8 mouse cellular contexts compared by ENCODE assay signal in the genomic region with DNA sequence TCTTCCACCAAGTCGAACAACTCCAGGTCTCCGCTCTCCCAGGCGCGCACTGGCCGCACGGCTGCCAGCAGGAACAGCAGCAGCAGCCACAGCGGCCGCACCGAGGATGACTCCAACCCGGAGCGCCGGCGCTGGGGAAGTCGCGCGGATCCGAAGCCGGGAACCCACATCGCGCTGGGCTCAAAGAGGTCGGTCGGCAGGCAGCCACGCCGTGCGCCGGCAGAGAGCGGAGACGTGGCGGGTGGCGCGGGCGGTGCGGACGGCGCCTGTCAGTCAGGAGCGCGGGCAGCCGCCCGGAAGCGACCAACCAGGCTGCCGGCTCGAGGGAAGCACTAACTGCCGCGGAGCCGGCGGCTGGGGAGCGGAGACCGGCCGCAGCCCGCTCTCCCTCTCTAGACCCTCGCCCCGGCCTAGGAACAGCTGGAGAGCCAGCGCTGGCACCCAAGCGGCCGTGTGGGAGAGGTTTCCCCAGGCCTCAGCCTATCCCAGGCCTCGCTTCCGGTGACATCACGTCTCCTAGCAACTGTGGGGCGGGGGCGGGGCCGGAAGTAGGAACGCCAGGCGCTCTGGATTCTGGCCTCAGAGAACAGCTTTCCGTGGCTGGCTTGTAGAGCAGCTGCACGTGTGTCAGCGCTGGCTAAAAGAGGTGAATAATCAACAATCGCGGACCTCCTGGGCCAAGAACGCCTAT. TPM values are rescaled to one million over a fixed set of nuclear protein-coding genes. Genes with fewer than 3 reads are reported as not detected.
DNase-seq lines count a peak whose midpoint lies in the region; ATAC-seq and TF ChIP-seq lines count a peak whose summit lies in the region.

Dnajc1 (minus strand) TSS at position 500 of the 691 bp plus-strand sequence.

- H3K4me3 ChIP-seq in embryonic facial prominence, embryonic 13.5 days, result peak within 1 kb of the TSS; percentile 86
- H3K4me3 ChIP-seq in kidney, adult 2 months (ENCODE audit: insufficient read depth, low read depth, low read length), result peak within 1 kb of the TSS; percentile 67
- H3K4me3 ChIP-seq in limb, embryonic 12.5 days (replicated peaks), result peak within 1 kb of the TSS; percentile 83
- peak within 1 kb of the TSS; percentile 70 for H3K4me3 ChIP-seq in midbrain, embryonic 15.5 days
- H3K4me3 ChIP-seq in spleen, adult 2 months (ENCODE audit: extremely low read depth, insufficient read depth, insufficient read length), result peak within 1 kb of the TSS; percentile 78

- H3K9me3 ChIP-seq in embryonic facial prominence, embryonic 13.5 days, result no peaks in the 10 kb centered on the region
- no peaks in the 10 kb centered on the region for H3K9me3 ChIP-seq in limb, embryonic 12.5 days
- H3K9me3 ChIP-seq in midbrain, embryonic 15.5 days, result no peaks in the 10 kb centered on the region

- peak; percentile 100 for ATAC-seq in embryonic facial prominence, embryonic 13.5 days (ENCODE audit: insufficient number of reproducible peaks, insufficient read depth, low FRiP score, low TSS enrichment, low read depth)
- ATAC-seq in limb, embryonic 12.5 days (ENCODE audit: insufficient number of reproducible peaks, insufficient read depth, low FRiP score, low TSS enrichment, low read depth), result peak; percentile 100
- peak; percentile 100 for ATAC-seq in midbrain, embryonic 15.5 days (replicated peaks)

- peak; percentile 93 for DNase-seq in 3134 (ENCODE audit: extremely low read depth, insufficient read length, low spot score)
- peak; percentile 92 to 93 for DNase-seq in adrenal gland, postnatal 36 days
- peak; percentile 90 to 93 for DNase-seq in heart, adult 18-20 months
- DNase-seq in kidney, adult 2 months, result peak; percentile 96
- DNase-seq in spleen, adult 2 months (ENCODE audit: low read depth in 1 of 2, low spot score in 2 of 2), result peak; percentile 69 to 73

- no peaks in the 10 kb centered on the region for H3K27me3 ChIP-seq in embryonic facial prominence, embryonic 13.5 days
- H3K27me3 ChIP-seq in kidney, adult 2 months (replicated peaks; ENCODE audit: control insufficient read depth, insufficient read depth, low read length), result no peaks in the 10 kb centered on the region
- H3K27me3 ChIP-seq in limb, embryonic 12.5 days, result no peaks in the 10 kb centered on the region
- no peaks in the 10 kb centered on the region for H3K27me3 ChIP-seq in midbrain, embryonic 15.5 days (replicated peaks)
- H3K27me3 ChIP-seq in spleen, adult 2 months (ENCODE audit: control insufficient read depth, insufficient read depth, low read length), result no peaks in the 10 kb centered on the region

- H3K36me3 ChIP-seq in embryonic facial prominence, embryonic 13.5 days, result no peaks in the 10 kb centered on the region
- H3K36me3 ChIP-seq in kidney, adult 2 months (ENCODE audit: control insufficient read depth, insufficient read depth, low read length), result no peaks in the 10 kb centered on the region
- H3K36me3 ChIP-seq in limb, embryonic 12.5 days, result no peaks in the 10 kb centered on the region
- H3K36me3 ChIP-seq in midbrain, embryonic 15.5 days (replicated peaks), result no peaks in the 10 kb centered on the region
- H3K36me3 ChIP-seq in spleen, adult 2 months (ENCODE audit: control insufficient read depth, insufficient read depth, low read length), result no peaks in the 10 kb centered on the region

- H3K9ac ChIP-seq in embryonic facial prominence, embryonic 13.5 days, result peak within 1 kb of the TSS; percentile 90
- H3K9ac ChIP-seq in limb, embryonic 12.5 days (replicated peaks), result peak within 1 kb of the TSS; percentile 88
- H3K9ac ChIP-seq in midbrain, embryonic 15.5 days, result peak within 1 kb of the TSS; percentile 66

- TF ChIP-seq POLR2A in kidney, adult 2 months (IDR thresholded peaks at IDR 0.05; ENCODE audit: low read depth, low read length), result peak; percentile 89
- TF ChIP-seq POLR2A in spleen, adult 2 months (IDR thresholded peaks at IDR 0.05; ENCODE audit: low read depth, low read length), result peak; percentile 49

- WGBS in embryonic facial prominence, embryonic 13.5 days, result under 1% methylated on average over 66 of the region's 69 CpGs
- WGBS in kidney, adult 2 months, result under 1% methylated on average over 67 of the region's 69 CpGs
- under 1% methylated on average over 69 of the region's 69 CpGs for WGBS in limb, embryonic 12.5 days
- WGBS in midbrain, embryonic 15.5 days, result under 1% methylated on average over 69 of the region's 69 CpGs
- WGBS in spleen, adult 2 months, result under 1% methylated on average over 68 of the region's 69 CpGs

- H3K27ac ChIP-seq in embryonic facial prominence, embryonic 13.5 days, result peak within 1 kb of the TSS; percentile 98
- H3K27ac ChIP-seq in kidney, adult 2 months (ENCODE audit: insufficient read depth, low read depth, low read length), result peak within 1 kb of the TSS; percentile 77
- H3K27ac ChIP-seq in limb, embryonic 12.5 days, result peak within 1 kb of the TSS; percentile 98
- H3K27ac ChIP-seq in midbrain, embryonic 15.5 days, result peak within 1 kb of the TSS; percentile 95
- H3K27ac ChIP-seq in spleen, adult 2 months (ENCODE audit: insufficient read depth, low read length), result peak within 1 kb of the TSS; percentile 80

- TF ChIP-seq CTCF in kidney, adult 2 months (conservative IDR thresholded peaks at IDR 0.05; ENCODE audit: insufficient read depth, insufficient read length, low read depth, low read length), result no peak
- no peak for TF ChIP-seq CTCF in spleen, adult 2 months (IDR thresholded peaks at IDR 0.05; ENCODE audit: extremely low read depth, insufficient read depth, insufficient read length, insufficient replicate concordance)

- peaks cover 6% of the 10 kb centered on the region; the same call in 1 of the 2 replicates for H3K4me1 ChIP-seq in embryonic facial prominence, embryonic 13.5 days
- H3K4me1 ChIP-seq in kidney, adult 2 months (ENCODE audit: control insufficient read depth, insufficient read depth, low read length), result 0 out of 2 replicates have a peak, but pooled peaks cover 3% of the 10 kb centered on the region
- H3K4me1 ChIP-seq in limb, embryonic 12.5 days (replicated peaks), result peaks cover 5% of the 10 kb centered on the region
- peaks cover 18% of the 10 kb centered on the region for H3K4me1 ChIP-seq in midbrain, embryonic 15.5 days
- 0 out of 2 replicates have a peak, but pooled peaks cover 2% of the 10 kb centered on the region for H3K4me1 ChIP-seq in spleen, adult 2 months (ENCODE audit: control insufficient read depth, insufficient read depth, insufficient read length)

- H3K4me2 ChIP-seq in embryonic facial prominence, embryonic 13.5 days, result peak within 1 kb of the TSS; percentile 70
- H3K4me2 ChIP-seq in limb, embryonic 12.5 days, result peak within 1 kb of the TSS; percentile 59
- peak within 1 kb of the TSS; percentile 58 for H3K4me2 ChIP-seq in midbrain, embryonic 15.5 days

RNA-seq across cellular contexts. Expression of gene Dnajc1, which starts in this region (rescaled TPM):
- total RNA-seq in adrenal gland, postnatal 36 days (2021), result 10 to 100 TPM; 33.4 to 41.6 TPM
- polyA plus RNA-seq in embryonic facial prominence, embryonic 13.5 days (2015; fragmentation: Nextera tagmentation; extraction: Ambion mirVana), result 36.4 and 45.1 TPM in 2 replicates
- 10 to 100 TPM; 13.5 to 14.7 TPM for total RNA-seq in heart, adult 18-20 months (2021)
- polyA plus RNA-seq in kidney, adult 2 months (2012; rRNA removed), result 10.8 TPM in 2 replicates
- polyA plus RNA-seq in limb, embryonic 12.5 days (2016; fragmentation: Nextera tagmentation; extraction: Ambion mirVana), result 34.6 and 36.1 TPM in 2 replicates
- 20.0 and 21.2 TPM in 2 replicates for polyA plus RNA-seq in midbrain, embryonic 15.5 days (2015; fragmentation: Nextera tagmentation; extraction: Ambion mirVana)
- 10.1 and 20.8 TPM in 2 replicates for polyA plus RNA-seq in spleen, adult 2 months (2012; rRNA removed)

Comparison
In these comparisons a context has a peak if more than half of its experiments do, and no peak if none do; other contexts are left out.
1. Peak in every context shown above with its lines: DNase-seq, ATAC-seq, H3K4me3 ChIP-seq and H3K27ac ChIP-seq.